Mouse (Mus musculus) bone marrow, adult 2 months (tissue): ENCODE results near the gene Tenm4.

Experiments used
- CTCF ChIP-seq: fragments of 200-500 bp; IDR thresholded peaks from 2 replicates; pipeline ENCODE4 v1.5.1; 2011; ENCODE audit warnings: low read length, control low read depth; ENCODE audit not compliant: control insufficient read depth, insufficient read depth
- POLR2A ChIP-seq: fragments of 200-500 bp; IDR thresholded peaks from 2 replicates; pipeline ENCODE4 v1.6.1; 2011; ENCODE audit warnings: low read depth, mild to moderate bottlenecking, control low read depth, low read length, borderline replicate concordance; ENCODE audit not compliant: control insufficient read depth

- TF ChIP-seq POLR2A (no peak), CTCF (no peak)
Observed at GRCm38 (mm10) chr7:96212224-96212591, 41.2 kb downstream of the Tenm4 start.
